Mouse (Mus musculus): ENCODE data around the gene F11. TPM values are rescaled to one million over a fixed set of nuclear protein-coding genes. Genes with fewer than 3 reads are reported as not detected.

The F11 gene
- total and polyA plus RNA-seq, 3 experiments = not detected

DNA sequence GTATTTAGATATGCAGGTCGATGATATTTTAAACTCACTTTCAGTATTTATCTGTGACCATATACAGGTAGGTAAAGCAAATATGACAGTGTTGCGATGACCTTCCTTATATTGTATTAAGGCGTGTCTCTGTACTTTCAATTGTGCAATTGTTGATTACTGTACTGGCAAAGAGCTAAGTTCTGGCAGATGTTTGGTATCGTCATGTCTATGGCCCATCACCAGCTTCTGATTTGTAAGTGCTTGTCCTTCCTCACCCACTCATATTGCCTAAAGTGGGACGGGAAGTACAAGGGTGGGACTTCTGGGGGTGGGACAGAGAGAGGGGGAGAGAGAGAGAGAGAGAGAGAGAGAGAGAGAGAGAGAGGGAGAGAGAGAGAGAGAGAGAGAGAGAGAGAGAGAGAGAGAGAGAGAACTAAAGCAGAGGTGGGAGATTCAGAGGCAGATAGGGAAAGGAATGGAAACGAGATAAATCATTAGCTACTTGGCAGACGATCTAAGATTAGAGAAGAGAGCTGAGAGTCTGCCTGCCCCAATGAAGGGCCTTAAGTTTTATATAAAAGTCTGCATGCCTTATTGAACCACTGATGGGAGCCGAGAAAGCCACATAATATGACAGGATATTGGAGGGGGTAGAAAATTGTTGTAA is 7.5 kb downstream of the F11 start:
- no peak for TF ChIP-seq NRF1 (IDR thresholded peaks at IDR 0.05; ENCODE audit: insufficient read depth, low read depth, low read length, poor library complexity, severe bottlenecking)
- H3K4me1 ChIP-seq (ENCODE audit: control insufficient read depth in 1 of 2, insufficient read depth in 2 of 2, low read length in 2 of 2) = no peaks in the 10 kb centered on the region
- H3K27me3 ChIP-seq (ENCODE audit: control insufficient read depth in 1 of 2, insufficient read depth in 2 of 2, low read length in 2 of 2) = no peaks in the 10 kb centered on the region
- no peak for DNase-seq (ENCODE audit: low read depth, low spot score)
- H3K4me3 ChIP-seq (ENCODE audit: control insufficient read depth in 1 of 2, insufficient read depth in 1 of 2, low read depth in 2 of 2, low read length in 2 of 2) = no peak overlapping the region
- H3K79me2 ChIP-seq (ENCODE audit: control insufficient read depth, insufficient read depth, low read length, poor library complexity) = no peaks in the 10 kb centered on the region
- H3K9ac ChIP-seq (ENCODE audit: control insufficient read depth, low read depth, low read length, poor library complexity, severe bottlenecking) = no peak overlapping the region
- H3K36me3 ChIP-seq (ENCODE audit: control insufficient read depth in 1 of 2, insufficient read depth in 2 of 2, low read length in 2 of 2) = no peaks in the 10 kb centered on the region
- H3K27ac ChIP-seq (ENCODE audit: control insufficient read depth, low read depth, low read length) = no peak overlapping the region
- H3K9me3 ChIP-seq (replicated peaks; ENCODE audit: insufficient read depth, low read length) = no peaks in the 10 kb centered on the region

DNA sequence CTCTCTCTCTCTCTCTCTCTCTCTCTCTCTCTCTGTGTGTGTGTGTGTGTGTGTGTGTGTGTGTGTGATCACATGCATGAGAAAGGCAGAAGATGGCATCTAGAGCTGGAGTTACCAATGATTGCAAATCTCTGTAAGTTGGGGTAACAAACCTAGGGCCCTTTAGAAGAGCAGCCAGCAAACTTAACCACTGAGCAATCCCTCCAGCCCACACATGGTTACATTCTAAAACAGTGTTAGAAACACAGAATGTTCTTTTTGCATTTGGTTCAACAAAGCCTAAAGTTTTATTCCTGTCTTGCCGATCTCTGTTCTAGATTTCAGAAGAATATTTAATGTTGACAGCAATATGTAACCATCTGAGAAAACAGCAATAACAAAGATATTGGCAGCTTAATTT is 8.2 kb downstream of the F11 start:
- Histone ChIP-seq H3K4me1 (ENCODE audit: control insufficient read depth in 1 of 2, insufficient read depth in 2 of 2, low read length in 2 of 2) (no peaks in the 10 kb centered on the region), H3K27ac (ENCODE audit: control insufficient read depth, low read depth, low read length) (no peak overlapping the region), H3K79me2 (ENCODE audit: control insufficient read depth, insufficient read depth, low read length, poor library complexity) (no peaks in the 10 kb centered on the region), H3K36me3 (ENCODE audit: control insufficient read depth in 1 of 2, insufficient read depth in 2 of 2, low read length in 2 of 2) (no peaks in the 10 kb centered on the region), H3K9ac (ENCODE audit: control insufficient read depth, low read depth, low read length, poor library complexity, severe bottlenecking) (no peak overlapping the region), H3K9me3 (replicated peaks; ENCODE audit: insufficient read depth, low read length) (no peaks in the 10 kb centered on the region), H3K4me3 (ENCODE audit: control insufficient read depth in 1 of 2, insufficient read depth in 1 of 2, low read depth in 2 of 2, low read length in 2 of 2) (no peak overlapping the region), H3K27me3 (ENCODE audit: control insufficient read depth in 1 of 2, insufficient read depth in 2 of 2, low read length in 2 of 2) (no peaks in the 10 kb centered on the region)
- no peak for TF ChIP-seq HCFC1 (IDR thresholded peaks at IDR 0.05; ENCODE audit: low read depth, low read length)
- no peak for TF ChIP-seq ZMIZ1 (IDR thresholded peaks at IDR 0.05; ENCODE audit: low read depth, low read length)
- TF ChIP-seq SMC3 (IDR thresholded peaks at IDR 0.05; ENCODE audit: low read depth, low read length) = no peak
- no peak for TF ChIP-seq CHD1 (IDR thresholded peaks at IDR 0.05; ENCODE audit: low read depth, low read length)
- no peak for TF ChIP-seq UBTF (IDR thresholded peaks at IDR 0.05; ENCODE audit: borderline replicate concordance, insufficient read depth, low read depth, low read length)
- TF ChIP-seq E2F4 (IDR thresholded peaks at IDR 0.05; ENCODE audit: borderline replicate concordance, low read depth, low read length) = no peak
- TF ChIP-seq MAZ (IDR thresholded peaks at IDR 0.05; ENCODE audit: low read depth, low read length) = no peak
- no peak for TF ChIP-seq MYC (IDR thresholded peaks at IDR 0.05; ENCODE audit: low read depth, low read length)
- no peak for TF ChIP-seq RCOR1 (IDR thresholded peaks at IDR 0.05; ENCODE audit: low read depth, low read length)
- TF ChIP-seq EP300 (IDR thresholded peaks at IDR 0.05; ENCODE audit: low read depth in 1 of 2, low read length in 2 of 2) = no peak
- no peak for TF ChIP-seq USF2 (IDR thresholded peaks at IDR 0.05; ENCODE audit: borderline replicate concordance in 1 of 2, insufficient read depth in 1 of 2, low read depth in 1 of 2, low read length in 2 of 2)
- no peak for TF ChIP-seq NRF1 (IDR thresholded peaks at IDR 0.05; ENCODE audit: insufficient read depth, low read depth, low read length, poor library complexity, severe bottlenecking)
- TF ChIP-seq CHD2 (IDR thresholded peaks at IDR 0.05; ENCODE audit: low read length) = no peak
- DNase-seq (ENCODE audit: low read depth, low spot score) = no peak

DNA sequence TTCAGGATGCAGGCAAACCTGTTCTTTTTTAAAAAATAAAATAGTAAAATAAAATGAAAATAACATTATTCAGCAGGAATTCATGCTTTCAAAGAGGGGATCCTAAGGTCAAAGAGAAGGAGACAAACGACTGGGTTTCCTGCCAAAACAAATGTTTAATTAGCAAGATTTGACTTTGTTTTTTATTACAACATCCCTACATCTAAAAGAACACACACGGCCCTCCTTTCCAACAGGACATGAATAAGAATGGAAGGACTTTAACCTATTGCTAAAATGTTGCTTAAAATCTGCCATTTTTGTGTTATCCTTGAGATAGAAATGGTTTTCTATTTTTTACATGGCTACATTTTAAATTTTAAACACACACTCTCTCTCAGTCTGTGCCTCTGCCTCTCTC is 8.7 kb downstream of the F11 start:
- H3K36me3 ChIP-seq (ENCODE audit: control insufficient read depth in 1 of 2, insufficient read depth in 2 of 2, low read length in 2 of 2) = no peaks in the 10 kb centered on the region
- H3K9ac ChIP-seq (ENCODE audit: control insufficient read depth, low read depth, low read length, poor library complexity, severe bottlenecking) = no peak overlapping the region
- no peaks in the 10 kb centered on the region for H3K79me2 ChIP-seq (ENCODE audit: control insufficient read depth, insufficient read depth, low read length, poor library complexity)
- no peak overlapping the region for H3K27ac ChIP-seq (ENCODE audit: control insufficient read depth, low read depth, low read length)
- H3K27me3 ChIP-seq (ENCODE audit: control insufficient read depth in 1 of 2, insufficient read depth in 2 of 2, low read length in 2 of 2) = no peaks in the 10 kb centered on the region
- no peak overlapping the region for H3K4me3 ChIP-seq (ENCODE audit: control insufficient read depth in 1 of 2, insufficient read depth in 1 of 2, low read depth in 2 of 2, low read length in 2 of 2)
- H3K9me3 ChIP-seq (replicated peaks; ENCODE audit: insufficient read depth, low read length) = no peaks in the 10 kb centered on the region
- TF ChIP-seq POLR2AphosphoS2 (IDR thresholded peaks at IDR 0.05; ENCODE audit: low read length) (no peak), POLR2A (IDR thresholded peaks at IDR 0.05; ENCODE audit: control insufficient read depth in 1 of 2, insufficient read depth in 1 of 2, low read depth in 1 of 2, low read length in 2 of 2, poor library complexity in 1 of 2) (no peak), USF1 (IDR thresholded peaks at IDR 0.05; ENCODE audit: low read depth, low read length) (no peak), RCOR1 (IDR thresholded peaks at IDR 0.05; ENCODE audit: low read depth, low read length) (no peak), SMC3 (IDR thresholded peaks at IDR 0.05; ENCODE audit: low read depth, low read length) (no peak), CHD2 (IDR thresholded peaks at IDR 0.05; ENCODE audit: low read length) (no peak), TBP (IDR thresholded peaks at IDR 0.05; ENCODE audit: low read depth, low read length) (no peak), MYB (IDR thresholded peaks at IDR 0.05; ENCODE audit: low read depth, low read length) (no peak), MAZ (IDR thresholded peaks at IDR 0.05; ENCODE audit: low read depth, low read length) (no peak), E2F4 (IDR thresholded peaks at IDR 0.05; ENCODE audit: borderline replicate concordance, low read depth, low read length) (no peak), MEF2A (IDR thresholded peaks at IDR 0.05; ENCODE audit: extremely low read depth, insufficient replicate concordance, low read depth, low read length, poor library complexity, severe bottlenecking) (no peak), TAL1 (IDR thresholded peaks at IDR 0.05; ENCODE audit: low read length) (no peak), MAFK (IDR thresholded peaks at IDR 0.05; ENCODE audit: borderline replicate concordance, low read depth, low read length) (no peak), UBTF (IDR thresholded peaks at IDR 0.05; ENCODE audit: borderline replicate concordance, insufficient read depth, low read depth, low read length) (no peak), JUND (IDR thresholded peaks at IDR 0.05; ENCODE audit: low read depth, low read length) (no peak), MYC (IDR thresholded peaks at IDR 0.05; ENCODE audit: low read depth, low read length) (no peak)
- DNase-seq (ENCODE audit: low read depth, low spot score) = no peak
- H3K4me1 ChIP-seq (ENCODE audit: control insufficient read depth in 1 of 2, insufficient read depth in 2 of 2, low read length in 2 of 2) = no peaks in the 10 kb centered on the region
